Comparison of ENCODE assay signal across 8 mouse cellular contexts in the genomic region with DNA sequence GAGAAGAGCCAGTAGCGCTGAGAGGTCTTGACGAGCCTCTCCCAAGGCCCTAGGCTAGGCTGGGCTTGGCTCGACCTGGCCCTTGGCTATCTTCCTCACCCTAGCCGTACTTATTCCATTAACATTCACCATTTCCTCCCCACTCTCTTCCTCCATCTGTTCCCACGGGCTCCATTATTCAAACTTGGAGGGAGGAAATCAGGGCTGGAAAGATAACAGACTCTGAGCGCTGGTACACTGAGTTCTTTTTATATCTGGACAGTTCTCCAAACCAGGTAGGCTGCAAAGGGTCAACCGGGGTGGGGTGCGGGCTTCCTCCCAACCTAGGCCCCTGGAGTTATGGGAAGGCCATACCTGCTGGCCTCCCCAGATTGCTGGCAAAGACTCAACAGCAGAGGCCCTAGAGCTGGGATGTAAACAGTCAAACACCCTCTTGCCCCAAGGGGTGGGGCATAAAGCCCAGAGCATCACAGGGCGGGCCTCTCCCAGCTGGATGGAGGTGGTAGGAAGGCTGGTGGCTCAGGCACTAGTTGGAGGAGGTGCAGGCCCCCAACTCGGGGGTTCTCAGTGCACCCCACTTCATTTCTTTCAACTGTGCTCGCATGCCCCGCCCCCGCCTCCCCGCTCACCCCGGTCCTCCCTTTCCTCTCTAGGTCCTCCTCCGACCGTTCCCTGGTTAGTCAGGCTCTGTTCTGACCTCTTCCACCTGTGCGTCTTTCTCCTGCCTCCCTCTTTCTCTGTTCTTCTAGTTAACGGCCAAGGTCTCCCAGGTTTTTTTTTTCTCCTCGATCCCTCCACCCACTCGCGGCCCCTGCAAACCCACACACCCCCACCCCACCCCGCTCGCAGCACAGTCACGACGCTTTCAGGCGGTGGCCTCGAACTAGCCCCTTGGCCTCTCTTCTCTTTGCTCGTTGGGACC. TPM values are rescaled to one million over a fixed set of nuclear protein-coding genes. Genes with fewer than 3 reads are reported as not detected.
DNase-seq lines count a peak whose midpoint lies in the region; ATAC-seq and TF ChIP-seq lines count a peak whose summit lies in the region.

Gene B3gnt8, plus strand, starts transcription at position 146 of the 922 bp plus-strand sequence.

- TF ChIP-seq CTCF in ES-Bruce4 (IDR thresholded peaks at IDR 0.05; ENCODE audit: low read depth, low read length), result no peak
- no peak for TF ChIP-seq CTCF in gastrocnemius, adult 2 months (IDR thresholded peaks at IDR 0.05)

- H3K36me3 ChIP-seq in ES-Bruce4 (ENCODE audit: control insufficient read depth, insufficient read depth, low read length, poor library complexity, severe bottlenecking), result peaks cover 5% of the 10 kb centered on the region; the same call in 1 of the 2 replicates
- peaks cover 21% of the 10 kb centered on the region for H3K36me3 ChIP-seq in hindbrain, embryonic 16.5 days (ENCODE audit: control insufficient read depth, insufficient read depth, low read length)
- no peaks in the 10 kb centered on the region for H3K36me3 ChIP-seq in liver, embryonic 16.5 days (ENCODE audit: control insufficient read depth, insufficient read depth)
- H3K36me3 ChIP-seq in neural tube, embryonic 15.5 days, result peaks cover 55% of the 10 kb centered on the region

- no peaks in the 10 kb centered on the region for H3K9me3 ChIP-seq in ES-Bruce4 (replicated peaks; ENCODE audit: control insufficient read depth, insufficient read depth, low read length, poor library complexity, severe bottlenecking)
- H3K9me3 ChIP-seq in hindbrain, embryonic 16.5 days (ENCODE audit: control insufficient read depth, low read length), result no peaks in the 10 kb centered on the region
- H3K9me3 ChIP-seq in liver, embryonic 16.5 days (replicated peaks; ENCODE audit: control insufficient read depth, low read length), result no peaks in the 10 kb centered on the region
- H3K9me3 ChIP-seq in neural tube, embryonic 15.5 days (replicated peaks), result no peaks in the 10 kb centered on the region

- H3K4me3 ChIP-seq in ES-Bruce4 (ENCODE audit: low read depth, low read length), result peak within 1 kb of the TSS; percentile 24
- peak within 1 kb of the TSS; percentile 72 for H3K4me3 ChIP-seq in gastrocnemius, adult 2 months
- peak within 1 kb of the TSS; percentile 16 for H3K4me3 ChIP-seq in hindbrain, embryonic 16.5 days (ENCODE audit: low read length)
- peak within 1 kb of the TSS; percentile 59 for H3K4me3 ChIP-seq in liver, embryonic 16.5 days (ENCODE audit: low read depth, low read length)
- peak within 1 kb of the TSS; percentile 23 for H3K4me3 ChIP-seq in neural tube, embryonic 15.5 days (replicated peaks)

- H3K4me2 ChIP-seq in hindbrain, embryonic 16.5 days (ENCODE audit: low read length), result peak within 1 kb of the TSS; percentile 37
- H3K4me2 ChIP-seq in liver, embryonic 16.5 days (ENCODE audit: low read depth, low read length), result peak within 1 kb of the TSS; percentile 85
- peak within 1 kb of the TSS; percentile 51 for H3K4me2 ChIP-seq in neural tube, embryonic 15.5 days

- no peak for TF ChIP-seq POLR2A in ES-Bruce4 (IDR thresholded peaks at IDR 0.05; ENCODE audit: insufficient read depth, low read length)

- 21% methylated on average over 27 of the region's 29 CpGs for WGBS in hindbrain, embryonic 16.5 days
- 9% methylated on average over 27 of the region's 29 CpGs for WGBS in liver, embryonic 16.5 days (ENCODE audit: insufficient replicate concordance)
- 22% methylated on average over 28 of the region's 29 CpGs for WGBS in neural tube, embryonic 15.5 days

- H3K4me1 ChIP-seq in ES-Bruce4 (ENCODE audit: control insufficient read depth, insufficient read depth, low read length), result no peaks in the 10 kb centered on the region
- H3K4me1 ChIP-seq in hindbrain, embryonic 16.5 days (ENCODE audit: control insufficient read depth, insufficient read depth, low read depth, low read length), result no peaks in the 10 kb centered on the region
- peaks cover 27% of the 10 kb centered on the region for H3K4me1 ChIP-seq in liver, embryonic 16.5 days (ENCODE audit: control insufficient read depth, low read depth, low read length)
- peaks cover 17% of the 10 kb centered on the region for H3K4me1 ChIP-seq in neural tube, embryonic 15.5 days

- ATAC-seq in hindbrain, embryonic 16.5 days, result no peak; the same call in 1 of the 2 replicates
- peak; percentile 49 for ATAC-seq in liver, embryonic 16.5 days (ENCODE audit: low read depth)
- no peak for ATAC-seq in neural tube, embryonic 15.5 days (ENCODE audit: low FRiP score)
- ATAC-seq in inflammation-experienced regulatory T-cells, adult 6 months, result no peak

- TF ChIP-seq EP300 in ES-Bruce4 (IDR thresholded peaks at IDR 0.05; ENCODE audit: insufficient read depth, low read depth, low read length), result no peak

- peak; percentile 28 to 42 for DNase-seq in adrenal gland, postnatal 36 days
- peak; percentile 78 for DNase-seq in gastrocnemius, adult 2 months
- DNase-seq in left cerebral cortex, postnatal 4 days, result no peak

- no peak within 1 kb of the TSS for H3K27ac ChIP-seq in ES-Bruce4 (ENCODE audit: insufficient read depth, low read length)
- H3K27ac ChIP-seq in gastrocnemius, adult 2 months, result peak within 1 kb of the TSS; percentile 83
- no peak within 1 kb of the TSS for H3K27ac ChIP-seq in hindbrain, embryonic 16.5 days (ENCODE audit: low read depth, low read length)
- H3K27ac ChIP-seq in liver, embryonic 16.5 days (ENCODE audit: low read length), result peak within 1 kb of the TSS; percentile 44; the same call in 1 of the 2 replicates
- no peak within 1 kb of the TSS for H3K27ac ChIP-seq in neural tube, embryonic 15.5 days (replicated peaks)

- intact Hi-C loops in gastrocnemius, adult 2 months (cut with DNase I), result no loop called here
- intact Hi-C loops in left cerebral cortex, postnatal 4 days (cut with DNase I), result no loop called here

- H3K9ac ChIP-seq in ES-Bruce4 (ENCODE audit: low read depth, poor library complexity, severe bottlenecking), result peak within 1 kb of the TSS; percentile 39
- peak within 1 kb of the TSS; percentile 3; the same call in 1 of the 2 replicates for H3K9ac ChIP-seq in hindbrain, embryonic 16.5 days (ENCODE audit: low read depth, low read length)
- H3K9ac ChIP-seq in liver, embryonic 16.5 days (ENCODE audit: low read depth, low read length), result peak within 1 kb of the TSS; percentile 59
- peak within 1 kb of the TSS; percentile 26; the same call in 1 of the 2 replicates for H3K9ac ChIP-seq in neural tube, embryonic 15.5 days (replicated peaks)

- no peaks in the 10 kb centered on the region for H3K27me3 ChIP-seq in ES-Bruce4 (ENCODE audit: control insufficient read depth, insufficient read depth, low read length, poor library complexity, severe bottlenecking)
- H3K27me3 ChIP-seq in hindbrain, embryonic 16.5 days (replicated peaks; ENCODE audit: control insufficient read depth, insufficient read depth, low read length), result peaks cover 8% of the 10 kb centered on the region; the same call in 1 of the 2 replicates
- H3K27me3 ChIP-seq in liver, embryonic 16.5 days (ENCODE audit: control insufficient read depth, insufficient read depth, low read depth, low read length), result no peaks in the 10 kb centered on the region
- H3K27me3 ChIP-seq in neural tube, embryonic 15.5 days (replicated peaks), result peaks cover 23% of the 10 kb centered on the region

RNA-seq across cellular contexts. Expression of gene B3gnt8, which starts in this region (rescaled TPM):
- polyA plus RNA-seq in ES-Bruce4 (2011; ENCODE audit: insufficient read depth, insufficient read length, low read depth, missing spikeins), result 0.60 and 0.87 TPM in 2 replicates
- 1 to 10 TPM; 1.8 to 2.0 TPM for total RNA-seq in adrenal gland, postnatal 36 days (2021)
- total RNA-seq in gastrocnemius, adult 2 months (2021), result 1 to 10 TPM; 1.5 to 1.6 TPM
- polyA plus RNA-seq in hindbrain, embryonic 16.5 days (2015; fragmentation: Nextera tagmentation; extraction: Ambion mirVana), result 0.89 and 1.1 TPM in 2 replicates
- 2.9 and 3.1 TPM in 2 replicates for polyA plus RNA-seq in liver, embryonic 16.5 days (2015; fragmentation: Nextera tagmentation; extraction: Ambion mirVana)
- 1.8 and 5.3 TPM in 2 replicates for polyA plus RNA-seq in neural tube, embryonic 15.5 days (2015; fragmentation: Nextera tagmentation; extraction: Ambion mirVana)
- under 1 TPM in 2 of 3 experiments, not detected in 1; 0.40 to 0.45 TPM for polyA plus RNA-seq in inflammation-experienced regulatory T-cells, adult 6 months (2017; shearing (Covaris generic))
- 1 to 10 TPM in 1 of 2 experiments, under 1 TPM in 1; 0.64 to 1.0 TPM for total RNA-seq in left cerebral cortex, postnatal 4 days (2021)

Comparison
In these comparisons a context has a peak if more than half of its experiments do, and no peak if none do; other contexts are left out.
1. H3K27ac ChIP-seq: peak in gastrocnemius, adult 2 months (single experiment) and liver, embryonic 16.5 days (single experiment); none in ES-Bruce4 (single experiment), hindbrain, embryonic 16.5 days (single experiment) and neural tube, embryonic 15.5 days (single experiment).
2. H3K4me3 ChIP-seq: peak in every context shown above with its lines; median percentile 72 in gastrocnemius, adult 2 months; 59 in liver, embryonic 16.5 days; 24 in ES-Bruce4; 23 in neural tube, embryonic 15.5 days; 16 in hindbrain, embryonic 16.5 days.
3. H3K9ac ChIP-seq: peak in every context shown above with its lines; median percentile 59 in liver, embryonic 16.5 days; 39 in ES-Bruce4; 26 in neural tube, embryonic 15.5 days; 3 in hindbrain, embryonic 16.5 days.
4. Peak in every context shown above with its lines, with median percentiles within 50 percentile points of each other: H3K4me2 ChIP-seq.